Mouse (Mus musculus) hindbrain, postnatal 0 days (tissue): ENCODE data around the gene Zfp868. TPM values are rescaled to one million over a fixed set of nuclear protein-coding genes. Genes with fewer than 3 reads are reported as not detected.
"Not testable (repeated sequence)": the region's sequence is repeated elsewhere in the genome, so short reads cannot be mapped to it uniquely, and the experiment has no call there.

Source experiments
- ATAC-seq: fragments of 200-750 bp; cut with Nextera tagmentation; 2 replicates; pipeline ENCODE4 v1.8.0; 2017; ENCODE audit warnings: mild to moderate bottlenecking, moderate TSS enrichment, moderate library complexity
- DNase-seq: peaks from one replicate; pipeline ENCODE4 v3.0.0-alpha.2; 2015; ENCODE audit warnings: low spot score
- H3K27ac ChIP-seq: fragments of 300-500 bp; sonication (generic); 2 replicates; pipeline ENCODE4 v1.5.1; 2014; ENCODE audit warnings: mild to moderate bottlenecking
- H3K27me3 ChIP-seq: fragments of 300-500 bp; sonication (generic); 2 replicates; pipeline ENCODE4 v1.6.1; 2014; ENCODE audit warnings: low read length, mixed read lengths; ENCODE audit not compliant: insufficient read depth
- H3K36me3 ChIP-seq: fragments of 300-500 bp; sonication (generic); 2 replicates; pipeline ENCODE4 v1.6.1; 2014; ENCODE audit warnings: low read length, mixed read lengths; ENCODE audit not compliant: insufficient read depth
- H3K4me1 ChIP-seq: fragments of 300-500 bp; sonication (generic); 2 replicates; pipeline ENCODE4 v1.6.1; 2014; ENCODE audit warnings: antibody characterized with exemption, low read length, mixed read lengths; ENCODE audit not compliant: insufficient read depth
- H3K4me2 ChIP-seq: fragments of 300-500 bp; sonication (generic); 2 replicates; pipeline ENCODE4 v1.6.1; 2014; ENCODE audit warnings: low read depth, mild to moderate bottlenecking, low read length, moderate library complexity, mixed read lengths
- H3K4me3 ChIP-seq: fragments of 300-500 bp; sonication (generic); 2 replicates; pipeline ENCODE4 v1.5.1; 2014; ENCODE audit warnings: low read length
- H3K9ac ChIP-seq: fragments of 300-500 bp; sonication (generic); replicated peaks from 2 replicates; pipeline ENCODE4 v1.6.1; 2014; ENCODE audit warnings: mild to moderate bottlenecking, low read length, moderate library complexity, mixed read lengths
- H3K9me3 ChIP-seq: fragments of 300-500 bp; sonication (generic); 2 replicates; pipeline ENCODE4 v1.6.1; 2016; ENCODE audit warnings: low read length, mixed read lengths
- CTCF ChIP-seq: IDR thresholded peaks from 2 replicates; pipeline ENCODE4 v1.5.1; 2016; ENCODE audit warnings: antibody characterized with exemption, control low read depth, low read depth
- WGBS: fragments of 180-500 bp; shearing (Covaris S2); extraction: QIAGEN DNeasy Blood & Tissue Kit; methylation state at CpG from one replicate; pipeline ENCODE4 v1.1.7; 2014; 5-methylcytosine and 5-hydroxymethylcytosine counted together
- polyA plus RNA-seq: library from polyadenylated mRNA; unstranded; fragments of >200 nt; fragmentation: Nextera tagmentation; extraction: Ambion mirVana; gene quantifications from 2 replicates; pipeline ENCODE4 v1.2.1, GENCODE M21; 2015
- total RNA-seq: library from RNA; depleted of rRNA; stranded (reverse); fragments of >200 nt; gene quantifications from 2 replicates; pipeline ENCODE4 v1.2.3, GENCODE M21; 2014; rRNA removed

Zfp868 gene
- total RNA-seq, result 23.1 and 23.9 TPM in 2 replicates
- polyA plus RNA-seq, result 21.7 and 23.4 TPM in 2 replicates

GRCm38 (mm10) chr8:69625095-69625789, at the start of gene Zfp868:
TSS of gene Zfp868 (minus strand) at chr8:69625548.
- WGBS, result under 1% methylated on average over 41 of the region's 41 CpGs
- TF ChIP-seq CTCF, result peak; percentile 81
- peak within 1 kb of the TSS; percentile 65 for H3K4me2 ChIP-seq
- H3K4me3 ChIP-seq, result peak within 1 kb of the TSS; percentile 77
- DNase-seq (peak; percentile 99), ATAC-seq (peak; percentile 100)
- H3K27me3 ChIP-seq, result no peaks in the 10 kb centered on the region
- H3K36me3 ChIP-seq, result no peaks in the 10 kb centered on the region
- H3K27ac ChIP-seq, result peak within 1 kb of the TSS; percentile 100
- H3K4me1 ChIP-seq, result 0 out of 2 replicates have a peak, but pooled peaks cover 5% of the 10 kb centered on the region
- H3K9me3 ChIP-seq, result no peaks in the 10 kb centered on the region
- peak within 1 kb of the TSS; percentile 90 for H3K9ac ChIP-seq

GRCm38 (mm10) chr8:69665051-69665450, 39.7 kb upstream of the Zfp868 start:
- H3K27ac ChIP-seq, ATAC-seq, H3K9me3 ChIP-seq, H3K27me3 ChIP-seq, H3K4me2 ChIP-seq, DNase-seq, H3K4me1 ChIP-seq, H3K9ac ChIP-seq, H3K4me3 ChIP-seq: not testable (repeated sequence)
- WGBS, result 82% methylated on average over 2 of the region's 2 CpGs
- peaks cover 11% of the 10 kb centered on the region for H3K36me3 ChIP-seq

- Histone ChIP-seq H3K9ac (no peak overlapping the region), H3K27me3 (no peaks in the 10 kb centered on the region), H3K4me1 (no peaks in the 10 kb centered on the region), H3K36me3 (peaks cover 11% of the 10 kb centered on the region), H3K4me3 (no peak overlapping the region), H3K27ac (no peak overlapping the region), H3K4me2 (no peak overlapping the region), H3K9me3 (no peaks in the 10 kb centered on the region)
- TF ChIP-seq CTCF, result no peak
- no peak for DNase-seq
- no peak for ATAC-seq
Observed at GRCm38 (mm10) chr8:69661294-69661693, 35.9 kb upstream of the Zfp868 start.

GRCm38 (mm10) chr8:69654358-69654981, 29.1 kb upstream of the Zfp868 start, which contains the start of gene Zfp964:
TSS of gene Zfp964 (plus strand) at chr8:69654479.
- Histone ChIP-seq H3K4me3 (peak within 1 kb of the TSS; percentile 66), H3K4me1 (peaks cover 5% of the 10 kb centered on the region; the same call in 1 of the 2 replicates), H3K9me3 (no peaks in the 10 kb centered on the region), H3K9ac (peak within 1 kb of the TSS; percentile 74), H3K27ac (peak within 1 kb of the TSS; percentile 84), H3K36me3 (no peaks in the 10 kb centered on the region), H3K27me3 (no peaks in the 10 kb centered on the region), H3K4me2 (peak within 1 kb of the TSS; percentile 91)
- TF ChIP-seq CTCF, result no peak
- ATAC-seq, result peak; percentile 99
- DNase-seq, result peak; percentile 96
- WGBS, result under 1% methylated on average over 53 of the region's 55 CpGs

- Histone ChIP-seq H3K27me3 (no peaks in the 10 kb centered on the region), H3K4me2 (peak overlapping the region; percentile 91), H3K4me3 (peak overlapping the region; percentile 66), H3K4me1 (peaks cover 5% of the 10 kb centered on the region; the same call in 1 of the 2 replicates), H3K9ac (peak overlapping the region; percentile 74), H3K36me3 (no peaks in the 10 kb centered on the region), H3K9me3 (no peaks in the 10 kb centered on the region), H3K27ac (peak overlapping the region; percentile 84; the same call in 1 of the 2 replicates)
- peak; percentile 24; the same call in 1 of the 2 replicates for TF ChIP-seq CTCF
- DNase-seq, result no peak
- peak; percentile 25 for ATAC-seq
- WGBS, result 43% methylated on average over 10 of the region's 10 CpGs
Observed at GRCm38 (mm10) chr8:69653808-69654357, 28.5 kb upstream of the Zfp868 start.

- Histone ChIP-seq H3K9ac (no peak overlapping the region), H3K4me3 (no peak overlapping the region), H3K9me3 (no peaks in the 10 kb centered on the region), H3K36me3 (peaks cover 6% of the 10 kb centered on the region; the same call in 1 of the 2 replicates), H3K4me1 (no peaks in the 10 kb centered on the region), H3K4me2 (no peak overlapping the region), H3K27me3 (no peaks in the 10 kb centered on the region), H3K27ac (no peak overlapping the region)
- 94% methylated on average over 1 of the region's 1 CpGs for WGBS
- no peak for TF ChIP-seq CTCF
- DNase-seq (no peak), ATAC-seq (peak; percentile 18; the same call in 1 of the 2 replicates)
Observed at GRCm38 (mm10) chr8:69618078-69618477, 7.3 kb downstream of the Zfp868 start.
